Mouse (Mus musculus) brown adipose tissue, adult 24 weeks (tissue): ENCODE results near the gene Cd4. TPM values are rescaled to one million over a fixed set of nuclear protein-coding genes. Genes with fewer than 3 reads are reported as not detected.

Experiments
- H3K27ac ChIP-seq: fragments of 200-500 bp; replicated peaks from 2 replicates; pipeline ENCODE4 v1.5.1; 2012; ENCODE audit warnings: low read depth, mild to moderate bottlenecking, low read length
- H3K4me1 ChIP-seq: fragments of 200-500 bp; 2 replicates; pipeline ENCODE4 v1.6.1; 2012; ENCODE audit warnings: low read length, mixed read lengths; ENCODE audit not compliant: control insufficient read depth, insufficient read depth, insufficient read length
- H3K4me3 ChIP-seq: fragments of 200-500 bp; 2 replicates; pipeline ENCODE4 v1.5.1; 2012; ENCODE audit warnings: low read depth, mild to moderate bottlenecking, low read length, moderate library complexity; ENCODE audit not compliant: insufficient read depth
- polyA plus RNA-seq: library from polyadenylated mRNA; stranded (reverse); fragments of >200 nt; gene quantifications from 2 replicates; pipeline ENCODE4 v1.2.4, GENCODE M21; 2012; ENCODE audit not compliant: missing spikeins, insufficient read depth, insufficient read length

Cd4 gene
- polyA plus RNA-seq, 1 experiment, result not detected

GRCm38 (mm10) chr6:124881821-124882220 lies 6.2 kb downstream of the Cd4 start:
- H3K27ac ChIP-seq, result no peak overlapping the region
- H3K4me1 ChIP-seq, result no peaks in the 10 kb centered on the region; the same call in 1 of the 2 replicates
- no peak overlapping the region for H3K4me3 ChIP-seq

GRCm38 (mm10) chr6:124879390-124879789 lies 8.6 kb downstream of the Cd4 start:
- H3K4me3 ChIP-seq, result no peak overlapping the region

DNA sequence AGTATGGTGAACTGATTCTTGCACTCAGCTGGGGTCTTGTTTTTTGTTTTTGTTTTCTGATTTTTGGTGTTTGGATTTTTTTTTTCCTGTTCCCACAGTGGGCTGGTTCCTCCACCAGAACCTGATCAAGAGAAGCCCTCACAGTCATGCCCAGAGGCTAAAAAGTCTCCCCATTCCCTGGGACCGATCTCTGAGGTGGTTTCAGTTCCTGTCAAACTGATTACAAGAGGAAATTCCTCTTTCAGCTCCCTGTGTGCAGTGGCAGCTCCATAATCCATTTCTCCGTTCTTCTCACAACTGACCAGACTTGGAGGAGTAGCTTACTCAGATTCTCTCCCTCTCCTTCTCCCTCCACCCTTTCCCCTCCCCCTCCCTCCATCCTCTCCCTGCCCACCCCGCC lies 13.7 kb downstream of the Cd4 start:
- no peaks in the 10 kb centered on the region for H3K4me1 ChIP-seq
- no peak overlapping the region for H3K4me3 ChIP-seq
- no peak overlapping the region for H3K27ac ChIP-seq

More at GRCm38 (mm10) chr6:124879390-124879789, 8.6 kb downstream of the Cd4 start:
- Histone ChIP-seq H3K27ac (no peak overlapping the region), H3K4me1 (no peaks in the 10 kb centered on the region)

DNA sequence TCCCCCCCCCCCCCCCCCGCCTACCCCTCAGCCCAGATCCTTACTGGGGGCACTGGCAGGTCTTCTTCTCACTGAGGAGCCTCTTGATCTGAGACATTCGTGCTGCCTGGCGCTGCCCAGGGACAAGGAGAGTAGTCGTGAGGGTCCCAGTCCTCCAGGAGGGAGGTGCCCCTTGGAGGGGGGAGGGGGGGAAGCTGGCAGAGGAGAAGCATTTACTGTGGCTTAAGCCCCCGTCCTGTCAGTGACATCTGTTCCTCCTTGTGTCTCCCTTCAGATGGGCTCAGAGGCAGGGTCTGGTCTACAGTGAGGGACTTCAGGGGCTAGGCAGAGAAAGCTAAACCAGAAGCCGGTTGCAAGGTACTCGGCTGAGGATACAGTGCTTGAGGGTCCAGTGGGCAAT lies 21.5 kb downstream of the Cd4 start:
- Histone ChIP-seq H3K4me1 (no peaks in the 10 kb centered on the region), H3K27ac (no peak overlapping the region), H3K4me3 (no peak overlapping the region)

DNA sequence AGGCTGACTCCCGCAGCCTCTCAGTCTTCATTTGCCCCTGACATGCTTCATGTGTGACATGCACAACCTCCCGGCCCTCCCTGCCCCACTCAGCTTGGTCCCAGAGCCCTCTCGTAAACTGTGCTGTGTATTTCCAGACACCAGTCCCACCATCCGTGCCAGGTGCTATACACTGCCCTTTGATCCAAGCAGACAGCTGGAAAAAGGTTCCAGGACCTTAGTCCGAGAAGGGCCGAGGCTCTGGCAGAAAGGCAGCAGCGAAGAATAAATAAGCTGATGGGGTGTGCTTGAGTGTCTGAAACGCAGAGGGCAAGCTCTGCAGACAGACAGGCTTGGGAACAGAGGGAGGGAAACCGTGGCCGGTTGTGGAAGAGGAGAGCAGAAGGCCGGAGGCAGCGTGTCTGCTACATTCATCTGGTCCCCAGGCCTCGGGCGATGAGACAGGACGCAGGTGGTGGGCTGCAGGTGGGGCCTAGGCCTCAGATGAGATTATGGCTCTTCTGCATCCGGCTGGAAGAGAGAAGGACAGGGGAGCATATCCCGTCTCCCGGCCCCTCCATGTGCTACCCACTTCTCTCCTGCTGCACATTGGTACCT lies 22.2 kb downstream of the Cd4 start:
- H3K27ac ChIP-seq, result no peak overlapping the region
- no peaks in the 10 kb centered on the region for H3K4me1 ChIP-seq
- H3K4me3 ChIP-seq, result no peak overlapping the region

GRCm38 (mm10) chr6:124863658-124864298 lies 24.2 kb downstream of the Cd4 start, which contains the start of gene Gpr162:
TSS of gene Gpr162 (minus strand) at chr6:124863983.
- no peaks in the 10 kb centered on the region for H3K4me1 ChIP-seq
- peak within 1 kb of the TSS; percentile 37; the same call in 1 of the 2 replicates for H3K4me3 ChIP-seq
- H3K27ac ChIP-seq, result no peak within 1 kb of the TSS

DNA sequence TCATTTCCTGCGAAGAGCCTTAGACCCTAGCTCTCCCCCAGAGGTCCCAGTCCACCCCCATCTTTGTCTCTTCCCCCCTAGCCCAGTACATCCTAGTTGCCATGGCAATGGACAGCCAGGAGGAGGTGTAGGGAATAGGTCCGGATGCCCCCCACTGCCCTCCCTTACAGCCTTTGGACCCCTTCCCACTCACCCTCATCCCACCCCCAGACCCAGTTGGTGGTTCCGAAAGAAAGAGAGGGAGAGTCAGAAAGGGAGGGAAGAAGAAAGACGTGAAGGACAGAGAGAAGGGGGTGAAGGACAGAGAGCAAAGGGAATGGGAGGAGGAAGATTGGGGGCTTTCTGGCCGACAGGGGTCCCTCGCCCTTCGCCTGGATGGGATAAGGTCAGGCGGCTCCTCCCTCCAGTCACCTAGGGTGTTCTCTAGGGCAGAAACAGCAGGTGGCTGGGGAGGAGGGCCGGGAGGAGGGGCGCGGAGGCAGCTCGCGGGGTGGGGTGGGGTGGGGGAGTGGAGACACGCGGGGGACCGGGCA lies 24.8 kb downstream of the Cd4 start:
- Histone ChIP-seq H3K27ac (no peak overlapping the region), H3K4me1 (no peaks in the 10 kb centered on the region), H3K4me3 (0 out of 2 replicates have a peak overlapping the region, but pooled peaks have one; percentile 18)

- Histone ChIP-seq H3K27ac (no peak overlapping the region), H3K4me1 (no peaks in the 10 kb centered on the region), H3K4me3 (no peak overlapping the region)
Observed at GRCm38 (mm10) chr6:124862406-124863124, 25.5 kb downstream of the Cd4 start.

DNA sequence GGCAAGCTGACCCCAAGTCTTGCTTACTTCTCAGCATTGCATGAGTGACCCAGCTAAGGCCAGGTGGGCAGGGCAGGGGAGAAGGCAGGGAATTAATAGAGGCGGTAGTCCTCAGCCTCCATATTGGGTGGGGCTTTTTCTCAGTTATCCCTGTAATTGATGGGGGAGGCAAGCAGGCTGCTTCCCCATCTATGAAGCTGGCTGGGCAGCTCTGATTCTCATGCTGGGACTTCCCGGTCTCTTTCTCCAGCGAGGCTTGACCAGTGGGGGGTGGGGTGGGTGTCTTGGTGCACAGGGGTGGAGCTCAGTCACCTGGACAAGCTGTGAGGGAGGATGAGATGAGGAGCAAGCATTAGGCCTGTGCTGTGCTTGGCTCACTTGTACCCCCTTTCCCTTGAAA lies 26.2 kb downstream of the Cd4 start:
- H3K27ac ChIP-seq, result no peak overlapping the region
- H3K4me1 ChIP-seq, result no peaks in the 10 kb centered on the region
- no peak overlapping the region for H3K4me3 ChIP-seq

- Histone ChIP-seq H3K4me1 (no peaks in the 10 kb centered on the region), H3K4me3 (no peak overlapping the region), H3K27ac (no peak overlapping the region)
Observed at GRCm38 (mm10) chr6:124861266-124861665, 26.8 kb downstream of the Cd4 start.

- H3K27ac ChIP-seq, result no peak overlapping the region
- H3K4me1 ChIP-seq, result no peaks in the 10 kb centered on the region
- H3K4me3 ChIP-seq, result no peak overlapping the region
Observed at GRCm38 (mm10) chr6:124860511-124860910, 27.5 kb downstream of the Cd4 start.

GRCm38 (mm10) chr6:124859725-124860124 lies 28.3 kb downstream of the Cd4 start:
- Histone ChIP-seq H3K4me3 (no peak overlapping the region), H3K4me1 (no peaks in the 10 kb centered on the region), H3K27ac (no peak overlapping the region)

DNA sequence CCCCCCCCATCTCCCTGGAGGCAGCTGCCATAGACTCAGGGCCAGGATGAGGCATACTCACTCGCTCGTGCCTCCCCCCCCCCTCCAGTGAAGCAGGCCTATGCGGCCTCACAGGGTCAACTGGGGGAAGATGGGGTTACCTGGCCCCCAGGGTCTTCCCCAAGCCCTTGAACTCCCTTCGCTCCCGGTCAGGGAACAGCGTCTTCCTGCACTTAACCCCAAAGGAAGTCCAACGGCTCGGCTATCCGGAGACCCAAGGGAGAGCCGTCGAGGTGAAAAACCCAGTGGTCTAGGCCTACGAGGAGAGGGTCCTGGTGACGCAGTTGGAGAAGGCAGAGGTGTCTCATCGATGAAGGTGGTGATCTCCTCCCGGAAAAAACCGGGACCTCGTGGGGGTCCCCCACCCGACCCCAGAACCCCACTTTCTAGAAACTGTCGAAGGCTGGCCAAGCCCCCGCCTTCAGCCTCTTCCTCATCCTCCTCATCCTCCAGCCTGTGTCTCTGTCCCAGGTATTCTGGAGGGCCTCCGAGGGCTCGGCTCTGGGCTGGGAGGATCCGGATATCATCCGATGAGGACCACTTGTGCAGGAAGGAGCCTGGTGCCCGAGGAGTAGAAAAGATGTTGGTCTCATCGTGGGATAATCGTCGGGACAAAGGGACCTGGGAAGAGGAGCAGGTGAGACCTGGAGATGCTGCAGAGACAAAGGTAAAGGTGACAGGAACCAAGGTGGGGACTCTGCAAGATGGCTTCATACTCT lies 29.3 kb downstream of the Cd4 start:
- H3K4me1 ChIP-seq, result no peaks in the 10 kb centered on the region
- H3K27ac ChIP-seq, result no peak overlapping the region
- H3K4me3 ChIP-seq, result no peak overlapping the region

GRCm38 (mm10) chr6:124857840-124858530 lies 30.0 kb downstream of the Cd4 start:
- Histone ChIP-seq H3K27ac (peak overlapping the region; percentile 20; the same call in 1 of the 2 replicates), H3K4me1 (no peaks in the 10 kb centered on the region), H3K4me3 (peak overlapping the region; percentile 66)
